Mouse (Mus musculus): ENCODE data around the gene Slxl1.
"Not testable (repeated sequence)": the region's sequence is repeated elsewhere in the genome, so short reads cannot be mapped to it uniquely, and the experiment has no call there.

The Slxl1 gene

DNA sequence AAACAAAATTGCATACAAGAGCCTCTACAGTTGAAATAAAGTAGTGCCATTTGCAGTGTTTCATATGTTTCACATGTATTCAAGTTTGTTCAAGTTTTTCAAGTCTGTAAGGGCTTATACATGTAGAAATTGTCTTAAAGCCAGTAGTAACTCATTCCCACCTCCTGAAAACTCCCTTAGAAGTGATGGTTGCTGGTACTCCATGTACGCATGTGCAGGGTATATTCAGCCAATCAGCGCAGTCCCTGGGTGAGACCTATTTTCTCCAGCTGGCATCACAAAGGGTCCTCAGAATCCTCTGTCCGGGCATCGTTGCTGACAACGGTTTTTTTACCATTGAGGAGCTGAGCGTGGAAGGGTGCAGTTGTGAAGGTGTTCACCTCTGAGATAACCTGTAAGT lies at the start of gene Slxl1:
Slxl1 (plus strand) TSS at position 301 of the 400 bp plus-strand sequence.
- not testable (repeated sequence) for DNase-seq (ENCODE audit: low read depth, low spot score)

All from WW6 (cell line).